Mouse (Mus musculus) thymus, adult 2 months (tissue): ENCODE data around the gene Espnl.

ENCODE experiments used
- CTCF ChIP-seq: fragments of 200-500 bp; IDR thresholded peaks from 2 replicates; pipeline ENCODE4 v1.5.1; 2012; ENCODE audit warnings: mild to moderate bottlenecking, control low read depth, low read length, moderate library complexity, borderline replicate concordance; ENCODE audit not compliant: control insufficient read depth, poor library complexity, insufficient read depth; ENCODE audit errors: extremely low read depth
- POLR2A ChIP-seq: fragments of 200-500 bp; IDR thresholded peaks from 2 replicates; pipeline ENCODE4 v1.6.1; 2012; ENCODE audit warnings: mild to moderate bottlenecking, low read length, control low read depth, moderate library complexity; ENCODE audit not compliant: control insufficient read depth, poor library complexity, insufficient read depth; ENCODE audit errors: extremely low read depth

DNA sequence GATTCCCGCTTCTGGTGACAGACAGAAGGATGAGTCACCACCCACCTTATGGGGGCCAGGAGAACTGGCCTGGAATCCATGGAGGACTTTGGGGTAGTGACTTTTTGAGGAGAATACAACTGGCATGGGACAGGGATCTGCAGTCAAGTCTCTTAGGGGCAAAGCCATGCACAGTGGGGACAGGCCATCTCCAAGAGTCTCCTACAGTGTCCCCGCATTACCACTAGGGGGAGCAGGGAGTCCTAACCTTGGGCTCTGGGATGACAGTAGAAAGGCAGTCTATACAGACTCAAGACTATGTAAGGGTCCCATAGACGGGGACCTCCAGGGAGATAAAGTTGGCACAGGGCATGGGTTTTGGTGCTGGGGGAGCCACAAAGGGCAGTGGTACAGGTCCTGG lies 25.0 kb downstream of the Espnl start:
- TF ChIP-seq CTCF, result peak; percentile 60; the same call in 1 of the 2 replicates
- TF ChIP-seq POLR2A, result no peak
